Mouse (Mus musculus): Measurements from ENCODE around the gene Rasgrp3.

DNA sequence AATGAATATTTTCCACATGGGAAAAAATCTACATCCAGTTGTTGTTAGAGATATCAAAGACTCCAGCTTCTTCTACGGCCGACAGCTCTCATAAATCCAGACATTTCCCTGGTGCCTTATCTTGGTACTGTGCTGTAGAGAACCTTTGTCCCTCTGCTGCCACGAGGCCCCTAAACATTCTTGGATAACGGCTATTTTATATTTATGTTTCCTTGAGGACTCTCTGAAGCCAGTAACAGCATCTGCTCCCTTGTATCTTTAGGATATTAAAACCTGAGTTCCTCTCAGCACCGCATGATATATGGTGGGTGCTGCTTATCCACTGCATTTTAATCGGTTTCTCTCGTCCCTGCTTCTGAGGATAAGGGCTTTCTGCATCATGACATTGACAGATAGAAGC lies 139.9 kb downstream of the Rasgrp3 start:
- TF ChIP-seq POLR2A (IDR thresholded peaks at IDR 0.05; ENCODE audit: insufficient read length, low read depth), result no peak
- TF ChIP-seq POLR2AphosphoS2 (IDR thresholded peaks at IDR 0.05; ENCODE audit: insufficient read length, low read depth), result no peak
- TF ChIP-seq E2F4 (IDR thresholded peaks at IDR 0.05; ENCODE audit: insufficient read depth), result no peak
